Mouse (Mus musculus) hindbrain, embryonic 14.5 days (tissue): ENCODE data around the gene Romo1. TPM values are rescaled to one million over a fixed set of nuclear protein-coding genes. Genes with fewer than 3 reads are reported as not detected.

Experiments
- ATAC-seq: fragments of 200-750 bp; cut with Nextera tagmentation; 2 replicates; pipeline ENCODE4 v1.8.0; 2017; ENCODE audit warnings: moderate number of reproducible peaks, mild to moderate bottlenecking, moderate TSS enrichment, moderate library complexity; ENCODE audit not compliant: low FRiP score
- DNase-seq: peaks from one replicate; pipeline ENCODE4 v3.0.0-alpha.2; 2015; ENCODE audit warnings: low spot score
- H3K27ac ChIP-seq: fragments of 300-500 bp; sonication (generic); 2 replicates; pipeline ENCODE4 v1.5.1; 2014; ENCODE audit warnings: mild to moderate bottlenecking, moderate library complexity
- H3K27me3 ChIP-seq: fragments of 300-500 bp; sonication (generic); 2 replicates; pipeline ENCODE4 v1.6.1; 2014; ENCODE audit warnings: mild to moderate bottlenecking, low read length, mixed read lengths; ENCODE audit not compliant: control insufficient read depth, insufficient read depth
- H3K36me3 ChIP-seq: fragments of 300-500 bp; sonication (generic); replicated peaks from 2 replicates; pipeline ENCODE4 v1.6.1; 2014; ENCODE audit not compliant: control insufficient read depth, insufficient read depth
- H3K4me1 ChIP-seq: fragments of 300-500 bp; sonication (generic); replicated peaks from 2 replicates; pipeline ENCODE4 v1.6.1; 2014; ENCODE audit warnings: antibody characterized with exemption, low read length, mixed read lengths; ENCODE audit not compliant: control insufficient read depth, insufficient read depth
- H3K4me2 ChIP-seq: fragments of 300-500 bp; sonication (generic); replicated peaks from 2 replicates; pipeline ENCODE4 v1.6.1; 2014; ENCODE audit warnings: mild to moderate bottlenecking, moderate library complexity
- H3K4me3 ChIP-seq: fragments of 300-500 bp; sonication (generic); replicated peaks from 2 replicates; pipeline ENCODE4 v1.5.1; 2014; ENCODE audit warnings: mild to moderate bottlenecking, low read length
- H3K9ac ChIP-seq: fragments of 300-500 bp; sonication (generic); 2 replicates; pipeline ENCODE4 v1.6.1; 2014
- H3K9me3 ChIP-seq: fragments of 300-500 bp; sonication (generic); 2 replicates; pipeline ENCODE4 v1.6.1; 2016; ENCODE audit warnings: low read length; ENCODE audit not compliant: control insufficient read depth
- WGBS: fragments of 180-500 bp; shearing (Covaris S2); extraction: QIAGEN DNeasy Blood & Tissue Kit; methylation state at CpG from one replicate; pipeline ENCODE4 v1.1.7; 2014; 5-methylcytosine and 5-hydroxymethylcytosine counted together
- polyA plus RNA-seq: library from polyadenylated mRNA; unstranded; fragments of >200 nt; fragmentation: Nextera tagmentation; extraction: Ambion mirVana; gene quantifications from 2 replicates; pipeline ENCODE4 v1.2.1, GENCODE M21; 2014

The Romo1 gene
- polyA plus RNA-seq, 1 experiment from 2014 or later = 540 TPM

DNA sequence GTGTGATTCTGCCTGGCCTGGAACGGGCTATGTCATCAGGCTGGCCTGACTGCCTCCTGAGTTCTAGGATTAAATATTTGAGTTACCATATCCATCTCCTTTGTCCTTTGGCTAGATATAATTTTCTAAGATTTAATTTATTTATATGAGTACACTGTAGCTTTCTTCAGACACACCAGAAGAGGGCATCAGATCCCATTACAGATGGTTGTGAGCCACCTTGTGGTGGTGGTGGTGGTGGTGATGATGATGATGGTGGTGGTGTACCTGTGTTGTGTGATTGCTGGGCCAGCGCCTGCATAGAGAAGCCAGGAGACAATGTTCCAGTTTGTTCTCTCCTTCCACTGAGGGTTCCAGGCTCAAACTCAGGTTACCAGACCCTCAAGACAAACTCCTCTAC is 47.7 kb downstream of the Romo1 start:
- H3K4me2 ChIP-seq = no peak overlapping the region
- WGBS = 91% methylated on average over 2 of the region's 2 CpGs
- H3K4me1 ChIP-seq = peaks cover 5% of the 10 kb centered on the region; the same call in 1 of the 2 replicates
- ATAC-seq (no peak), DNase-seq (no peak)
- no peak overlapping the region for H3K9ac ChIP-seq
- H3K36me3 ChIP-seq = no peaks in the 10 kb centered on the region
- no peaks in the 10 kb centered on the region for H3K9me3 ChIP-seq
- no peak overlapping the region for H3K4me3 ChIP-seq
- no peak overlapping the region for H3K27ac ChIP-seq
- H3K27me3 ChIP-seq = no peaks in the 10 kb centered on the region

DNA sequence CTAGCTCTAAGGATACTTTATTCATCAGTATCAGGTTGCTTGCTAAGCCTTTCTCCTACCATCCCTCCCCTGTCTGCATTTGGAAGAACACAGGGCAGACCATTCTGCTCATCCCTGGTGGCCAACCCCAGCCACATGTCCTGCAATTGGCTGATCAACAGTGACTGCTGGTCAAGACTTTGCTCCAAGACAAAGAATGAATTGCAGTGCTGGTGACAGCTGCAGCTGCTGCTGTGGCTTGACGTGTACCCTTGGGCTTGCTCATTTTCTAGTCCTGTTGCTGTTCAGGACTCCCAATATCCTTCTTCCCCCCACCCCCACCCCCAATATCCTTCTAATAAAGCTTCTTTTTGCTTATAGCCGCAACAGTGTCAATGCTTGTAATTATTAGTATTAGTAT is 48.2 kb downstream of the Romo1 start:
- Histone ChIP-seq H3K9me3 (no peaks in the 10 kb centered on the region), H3K27me3 (no peaks in the 10 kb centered on the region), H3K36me3 (no peaks in the 10 kb centered on the region), H3K27ac (no peak overlapping the region), H3K4me2 (no peak overlapping the region), H3K4me3 (no peak overlapping the region), H3K9ac (no peak overlapping the region), H3K4me1 (peaks cover 5% of the 10 kb centered on the region; the same call in 1 of the 2 replicates)
- WGBS = 70% methylated on average over 2 of the region's 2 CpGs
- DNase-seq = no peak
- ATAC-seq = no peak

DNA sequence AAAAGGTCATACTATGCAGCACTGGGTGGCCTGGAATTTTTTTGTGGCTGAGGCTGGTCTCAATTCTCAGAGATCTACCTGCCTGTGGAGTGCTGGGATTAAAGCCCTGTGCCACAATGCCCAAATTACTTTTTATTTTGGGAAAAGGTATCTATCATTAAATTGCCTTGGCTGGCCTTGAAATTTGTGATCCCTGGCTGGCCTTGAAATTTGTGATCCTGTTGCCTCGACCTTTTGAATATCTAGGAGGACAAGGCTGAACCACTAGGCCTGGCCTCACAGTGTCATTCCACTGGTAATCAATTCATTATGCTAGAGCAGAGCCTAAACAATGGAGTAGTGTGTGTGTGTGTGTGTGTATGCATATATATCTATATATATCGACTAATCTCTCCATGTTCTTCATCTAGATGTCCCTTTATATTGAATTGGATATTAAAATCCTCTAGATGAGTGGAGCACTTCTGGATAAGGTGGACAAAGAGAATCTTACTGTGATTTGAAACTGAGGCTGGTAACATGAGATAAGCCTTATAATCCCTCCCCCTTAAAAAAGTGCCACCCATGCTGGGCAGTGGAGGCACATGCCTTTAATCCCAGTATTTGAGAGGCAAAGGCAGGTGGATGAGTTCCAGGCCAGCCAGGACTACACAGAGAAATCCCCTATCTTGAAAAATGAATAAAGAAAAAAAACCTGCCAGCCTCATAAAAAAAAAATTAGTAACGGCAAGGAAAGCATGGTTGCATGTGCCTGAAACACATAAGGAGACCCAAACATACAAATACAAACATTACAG is 49.4 kb downstream of the Romo1 start:
- H3K27ac ChIP-seq = no peak overlapping the region
- H3K9ac ChIP-seq = no peak overlapping the region
- ATAC-seq = no peak
- peaks cover 14% of the 10 kb centered on the region for H3K4me1 ChIP-seq
- 82% methylated on average over 3 of the region's 3 CpGs for WGBS
- H3K4me3 ChIP-seq = no peak overlapping the region
- H3K4me2 ChIP-seq = no peak overlapping the region
- no peaks in the 10 kb centered on the region for H3K9me3 ChIP-seq
- no peaks in the 10 kb centered on the region for H3K27me3 ChIP-seq
- no peaks in the 10 kb centered on the region for H3K36me3 ChIP-seq
- DNase-seq = no peak

DNA sequence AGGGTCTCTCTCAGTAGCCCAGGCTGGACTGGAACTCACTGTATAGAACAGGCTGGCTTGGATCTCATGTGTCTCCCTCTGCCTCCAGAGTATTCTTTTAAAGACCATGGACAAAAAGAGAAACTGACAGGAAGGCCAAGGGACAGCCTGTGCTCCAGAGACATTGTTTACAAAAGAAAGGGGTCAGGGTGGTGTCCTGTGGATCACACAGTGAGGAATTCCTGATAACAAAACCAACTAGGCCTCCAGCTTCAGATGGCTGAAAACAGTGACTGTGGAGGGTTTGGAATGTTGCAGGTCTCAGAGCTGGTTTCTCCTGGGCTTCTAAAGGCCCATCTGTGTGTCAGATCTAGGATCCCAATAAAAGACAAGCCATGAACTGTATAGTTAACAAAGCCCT is 50.7 kb downstream of the Romo1 start:
- Histone ChIP-seq H3K27me3 (no peaks in the 10 kb centered on the region), H3K4me1 (peaks cover 26% of the 10 kb centered on the region), H3K9ac (no peak overlapping the region), H3K4me2 (no peak overlapping the region), H3K36me3 (no peaks in the 10 kb centered on the region), H3K4me3 (no peak overlapping the region), H3K9me3 (no peaks in the 10 kb centered on the region), H3K27ac (no peak overlapping the region)
- ATAC-seq = no peak
- no peak for DNase-seq

Other genes starting within 250 kb of the Romo1 start
- 72.7 TPM in 2 replicates for gene Uqcc1, start 213.7 kb upstream of the Romo1 start, polyA plus RNA-seq
- not detected in 2 replicates for gene Gm15557, start 203.3 kb upstream of the Romo1 start, polyA plus RNA-seq
- gene Gdf5, start 198.7 kb upstream of the Romo1 start, polyA plus RNA-seq = 2.3 and 3.1 TPM in 2 replicates
- 11.9 and 14.2 TPM in 2 replicates for gene Cep250, start 187.6 kb upstream of the Romo1 start, polyA plus RNA-seq
- gene 6430550D23Rik, start 136.1 kb upstream of the Romo1 start, polyA plus RNA-seq = 2.6 and 2.8 TPM in 2 replicates
- 459 and 462 TPM in 2 replicates for gene Ergic3, start 136.0 kb upstream of the Romo1 start, polyA plus RNA-seq
- gene Fer1l4, start 91.1 kb upstream of the Romo1 start, polyA plus RNA-seq = not detected in 2 replicates
- 6.3 and 7.9 TPM in 2 replicates for gene Spag4, start 78.9 kb upstream of the Romo1 start, polyA plus RNA-seq
- gene Cpne1, start 32.1 kb upstream of the Romo1 start, polyA plus RNA-seq = 22.4 and 24.7 TPM in 2 replicates
- gene Rbm12, start 32.1 kb upstream of the Romo1 start, polyA plus RNA-seq = 24.4 and 27.0 TPM in 2 replicates
- gene Gm28036, start 16.9 kb upstream of the Romo1 start, polyA plus RNA-seq = 12.3 and 14.2 TPM in 2 replicates
- gene Nfs1, start 147 bp downstream of the Romo1 start, polyA plus RNA-seq = 29.3 and 31.3 TPM in 2 replicates
- 396 and 461 TPM in 2 replicates for gene Rbm39, start 36.2 kb downstream of the Romo1 start, polyA plus RNA-seq
- 107 and 117 TPM in 2 replicates for gene Phf20, start 52.4 kb downstream of the Romo1 start, polyA plus RNA-seq
- 5.8 and 8.0 TPM in 2 replicates for gene Cnbd2, start 168.3 kb downstream of the Romo1 start, polyA plus RNA-seq
- 93.0 and 104 TPM in 2 replicates for gene Scand1, start 168.7 kb downstream of the Romo1 start, polyA plus RNA-seq